Mouse (Mus musculus): Measurements from ENCODE around the gene Chrna1. TPM values are rescaled to one million over a fixed set of nuclear protein-coding genes. Genes with fewer than 3 reads are reported as not detected.
"Not testable (repeated sequence)": the region's sequence is repeated elsewhere in the genome, so short reads cannot be mapped to it uniquely, and the experiment has no call there.

Gene Chrna1
- polyA plus RNA-seq, 1 experiment from 2014 or later = 0.18 TPM

DNA sequence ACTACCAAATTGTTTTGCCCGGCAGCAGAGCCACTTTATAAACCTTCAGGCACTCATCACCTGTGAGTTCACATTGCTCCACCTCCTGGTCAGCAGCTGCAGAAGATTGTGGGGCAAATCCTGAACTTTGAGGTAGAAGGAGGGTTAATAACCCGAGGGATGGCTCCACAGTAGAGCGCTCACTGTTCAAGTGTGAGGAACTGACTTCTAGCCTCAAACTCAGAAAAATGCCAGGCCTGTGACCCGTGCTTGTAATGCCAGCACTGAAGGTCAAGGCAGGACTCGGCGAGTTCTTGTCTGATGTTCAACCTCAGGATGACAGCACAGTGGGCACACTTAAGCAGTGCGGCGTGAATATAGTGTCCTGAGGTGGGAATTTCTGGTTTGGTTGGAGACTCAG lies 22.2 kb downstream of the Chrna1 start:
- Histone ChIP-seq H3K4me3 (replicated peaks; ENCODE audit: low read depth, low read length) (no peak overlapping the region), H3K4me1 (ENCODE audit: control insufficient read depth, insufficient read depth, low read length) (0 out of 2 replicates have a peak, but pooled peaks cover 9% of the 10 kb centered on the region), H3K36me3 (ENCODE audit: control insufficient read depth, insufficient read depth, low read length) (no peaks in the 10 kb centered on the region), H3K27me3 (ENCODE audit: control insufficient read depth, insufficient read depth, low read length) (no peaks in the 10 kb centered on the region), H3K4me2 (ENCODE audit: low read length) (no peak overlapping the region), H3K9me3 (ENCODE audit: control insufficient read depth, low read length) (no peaks in the 10 kb centered on the region), H3K27ac (replicated peaks; ENCODE audit: low read depth, low read length) (no peak overlapping the region), H3K9ac (replicated peaks; ENCODE audit: low read length) (no peak overlapping the region)
- WGBS = 85% methylated on average over 8 of the region's 8 CpGs
- no peak for DNase-seq
- no peak for ATAC-seq (ENCODE audit: low FRiP score, low TSS enrichment)

- not testable (repeated sequence) for H3K27ac ChIP-seq (replicated peaks; ENCODE audit: low read depth, low read length); H3K4me3 ChIP-seq (replicated peaks; ENCODE audit: low read depth, low read length); H3K27me3 ChIP-seq (ENCODE audit: control insufficient read depth, insufficient read depth, low read length); H3K4me1 ChIP-seq (ENCODE audit: control insufficient read depth, insufficient read depth, low read length); H3K36me3 ChIP-seq (ENCODE audit: control insufficient read depth, insufficient read depth, low read length); H3K9ac ChIP-seq (replicated peaks; ENCODE audit: low read length); H3K9me3 ChIP-seq (ENCODE audit: control insufficient read depth, low read length); H3K4me2 ChIP-seq (ENCODE audit: low read length); DNase-seq; ATAC-seq (ENCODE audit: low FRiP score, low TSS enrichment)
- 92% methylated on average over 3 of the region's 3 CpGs for WGBS
These were observed 23.1 kb downstream of the Chrna1 start for GRCm38 (mm10) chr2:73557061-73557460.

- Histone ChIP-seq H3K27me3 (ENCODE audit: control insufficient read depth, insufficient read depth, low read length) (no peaks in the 10 kb centered on the region), H3K9ac (replicated peaks; ENCODE audit: low read length) (no peak overlapping the region), H3K4me3 (replicated peaks; ENCODE audit: low read depth, low read length) (no peak overlapping the region), H3K36me3 (ENCODE audit: control insufficient read depth, insufficient read depth, low read length) (no peaks in the 10 kb centered on the region), H3K4me1 (ENCODE audit: control insufficient read depth, insufficient read depth, low read length) (no peaks in the 10 kb centered on the region), H3K9me3 (ENCODE audit: control insufficient read depth, low read length) (no peaks in the 10 kb centered on the region), H3K4me2 (ENCODE audit: low read length) (no peak overlapping the region), H3K27ac (replicated peaks; ENCODE audit: low read depth, low read length) (no peak overlapping the region)
- WGBS = 84% methylated on average over 3 of the region's 3 CpGs
- no peak for ATAC-seq (ENCODE audit: low FRiP score, low TSS enrichment)
- no peak for DNase-seq
These were observed 25.7 kb downstream of the Chrna1 start for GRCm38 (mm10) chr2:73554389-73554788.

- H3K27ac ChIP-seq (replicated peaks; ENCODE audit: low read depth, low read length) = no peak overlapping the region
- WGBS = 88% methylated on average over 3 of the region's 3 CpGs
- no peaks in the 10 kb centered on the region for H3K9me3 ChIP-seq (ENCODE audit: control insufficient read depth, low read length)
- ATAC-seq (ENCODE audit: low FRiP score, low TSS enrichment) = no peak
- H3K4me1 ChIP-seq (ENCODE audit: control insufficient read depth, insufficient read depth, low read length) = no peaks in the 10 kb centered on the region
- H3K9ac ChIP-seq (replicated peaks; ENCODE audit: low read length) = no peak overlapping the region
- no peak for DNase-seq
- H3K4me2 ChIP-seq (ENCODE audit: low read length) = no peak overlapping the region
- H3K4me3 ChIP-seq (replicated peaks; ENCODE audit: low read depth, low read length) = no peak overlapping the region
- no peaks in the 10 kb centered on the region for H3K27me3 ChIP-seq (ENCODE audit: control insufficient read depth, insufficient read depth, low read length)
- H3K36me3 ChIP-seq (ENCODE audit: control insufficient read depth, insufficient read depth, low read length) = no peaks in the 10 kb centered on the region
These were observed 27.2 kb downstream of the Chrna1 start for GRCm38 (mm10) chr2:73552926-73553325.

DNA sequence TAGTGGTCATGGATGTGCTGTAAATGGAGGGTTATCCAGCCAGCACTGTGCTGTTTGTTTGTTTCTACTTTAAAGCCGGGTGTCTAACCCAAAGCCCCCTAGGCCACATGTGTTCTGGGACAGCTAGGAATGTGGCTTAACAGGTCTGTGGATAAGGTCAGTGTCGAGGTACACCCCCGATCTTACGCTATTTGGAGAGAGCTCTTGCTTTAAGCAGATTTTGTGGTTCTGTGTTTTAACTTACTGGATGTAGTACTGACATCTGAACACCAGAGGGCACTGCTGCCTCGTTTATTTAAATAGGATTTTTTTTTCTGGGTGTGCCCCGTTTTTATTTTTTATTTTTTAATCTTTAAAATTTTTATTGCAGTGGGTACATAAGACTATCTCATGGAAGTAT lies 29.4 kb downstream of the Chrna1 start:
- ATAC-seq (ENCODE audit: low FRiP score, low TSS enrichment) (no peak), DNase-seq (peak; percentile 87)
- Histone ChIP-seq H3K9me3 (ENCODE audit: control insufficient read depth, low read length) (no peaks in the 10 kb centered on the region), H3K27ac (replicated peaks; ENCODE audit: low read depth, low read length) (no peak overlapping the region), H3K36me3 (ENCODE audit: control insufficient read depth, insufficient read depth, low read length) (no peaks in the 10 kb centered on the region), H3K27me3 (ENCODE audit: control insufficient read depth, insufficient read depth, low read length) (no peaks in the 10 kb centered on the region), H3K4me1 (ENCODE audit: control insufficient read depth, insufficient read depth, low read length) (no peaks in the 10 kb centered on the region), H3K4me2 (ENCODE audit: low read length) (no peak overlapping the region), H3K4me3 (replicated peaks; ENCODE audit: low read depth, low read length) (no peak overlapping the region), H3K9ac (replicated peaks; ENCODE audit: low read length) (no peak overlapping the region)
- 23% methylated on average over 6 of the region's 6 CpGs for WGBS

DNA sequence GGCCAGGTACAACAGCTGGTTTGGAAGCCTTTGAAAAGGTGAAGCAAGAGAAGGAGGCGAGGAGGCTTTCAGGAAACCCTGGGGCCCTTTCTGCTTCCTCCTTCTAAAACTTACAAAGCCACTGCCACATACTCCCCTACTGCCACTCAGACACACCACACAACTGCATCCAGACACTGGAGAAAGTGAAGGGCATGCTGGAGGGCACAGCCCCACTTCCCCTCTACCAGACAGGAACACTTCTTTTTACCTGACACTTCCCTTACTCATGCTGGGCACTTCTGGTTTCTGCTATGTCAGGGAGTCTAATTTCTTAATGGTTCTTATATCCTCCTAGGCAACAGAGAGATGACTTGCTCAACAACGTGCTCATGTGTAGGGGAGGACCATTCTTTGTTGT lies 31.6 kb downstream of the Chrna1 start:
- DNase-seq (no peak), ATAC-seq (ENCODE audit: low FRiP score, low TSS enrichment) (no peak)
- H3K27me3 ChIP-seq (ENCODE audit: control insufficient read depth, insufficient read depth, low read length) = no peaks in the 10 kb centered on the region
- H3K9ac ChIP-seq (replicated peaks; ENCODE audit: low read length) = no peak overlapping the region
- H3K9me3 ChIP-seq (ENCODE audit: control insufficient read depth, low read length) = no peaks in the 10 kb centered on the region
- no peaks in the 10 kb centered on the region for H3K4me1 ChIP-seq (ENCODE audit: control insufficient read depth, insufficient read depth, low read length)
- no peak overlapping the region for H3K4me3 ChIP-seq (replicated peaks; ENCODE audit: low read depth, low read length)
- H3K36me3 ChIP-seq (ENCODE audit: control insufficient read depth, insufficient read depth, low read length) = no peaks in the 10 kb centered on the region
- no peak overlapping the region for H3K4me2 ChIP-seq (ENCODE audit: low read length)
- no peak overlapping the region for H3K27ac ChIP-seq (replicated peaks; ENCODE audit: low read depth, low read length)
- 68% methylated on average over 2 of the region's 2 CpGs for WGBS

GRCm38 (mm10) chr2:73547256-73547655 lies 32.9 kb downstream of the Chrna1 start:
- ATAC-seq (ENCODE audit: low FRiP score, low TSS enrichment) = no peak
- H3K9me3 ChIP-seq (ENCODE audit: control insufficient read depth, low read length) = no peaks in the 10 kb centered on the region
- H3K4me2 ChIP-seq (ENCODE audit: low read length) = no peak overlapping the region
- H3K4me1 ChIP-seq (ENCODE audit: control insufficient read depth, insufficient read depth, low read length) = no peaks in the 10 kb centered on the region
- DNase-seq = no peak
- no peaks in the 10 kb centered on the region for H3K27me3 ChIP-seq (ENCODE audit: control insufficient read depth, insufficient read depth, low read length)
- H3K36me3 ChIP-seq (ENCODE audit: control insufficient read depth, insufficient read depth, low read length) = no peaks in the 10 kb centered on the region
- H3K27ac ChIP-seq (replicated peaks; ENCODE audit: low read depth, low read length) = no peak overlapping the region
- no peak overlapping the region for H3K4me3 ChIP-seq (replicated peaks; ENCODE audit: low read depth, low read length)
- WGBS = 97% methylated on average over 4 of the region's 4 CpGs
- H3K9ac ChIP-seq (replicated peaks; ENCODE audit: low read length) = no peak overlapping the region

DNA sequence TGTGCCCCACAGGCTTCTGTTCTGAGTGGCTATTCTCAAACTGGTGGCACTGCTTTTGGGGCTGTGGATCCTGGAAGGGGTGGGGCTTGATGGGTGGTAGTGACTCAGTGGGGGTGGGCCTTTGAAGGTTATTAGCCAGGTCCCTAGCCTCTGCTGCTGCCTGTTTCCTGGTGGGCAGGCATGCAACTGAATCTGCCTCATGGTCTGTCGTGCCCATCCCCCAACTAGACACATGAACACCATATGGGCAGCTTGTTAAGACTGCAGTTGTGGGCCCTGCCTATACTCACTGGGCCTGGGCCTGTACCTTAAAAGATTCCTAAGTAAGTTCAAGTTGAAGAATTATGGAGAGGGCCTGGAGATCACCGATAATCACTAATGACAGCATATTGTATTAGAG lies 34.6 kb downstream of the Chrna1 start:
- H3K4me1 ChIP-seq (ENCODE audit: control insufficient read depth, insufficient read depth, low read length) = no peaks in the 10 kb centered on the region
- H3K27me3 ChIP-seq (ENCODE audit: control insufficient read depth, insufficient read depth, low read length) = no peaks in the 10 kb centered on the region
- ATAC-seq (ENCODE audit: low FRiP score, low TSS enrichment) (no peak), DNase-seq (no peak)
- 82% methylated on average over 2 of the region's 2 CpGs for WGBS
- H3K36me3 ChIP-seq (ENCODE audit: control insufficient read depth, insufficient read depth, low read length) = no peaks in the 10 kb centered on the region
- no peak overlapping the region for H3K9ac ChIP-seq (replicated peaks; ENCODE audit: low read length)
- no peak overlapping the region for H3K4me3 ChIP-seq (replicated peaks; ENCODE audit: low read depth, low read length)
- no peak overlapping the region for H3K4me2 ChIP-seq (ENCODE audit: low read length)
- no peaks in the 10 kb centered on the region for H3K9me3 ChIP-seq (ENCODE audit: control insufficient read depth, low read length)
- H3K27ac ChIP-seq (replicated peaks; ENCODE audit: low read depth, low read length) = no peak overlapping the region

DNA sequence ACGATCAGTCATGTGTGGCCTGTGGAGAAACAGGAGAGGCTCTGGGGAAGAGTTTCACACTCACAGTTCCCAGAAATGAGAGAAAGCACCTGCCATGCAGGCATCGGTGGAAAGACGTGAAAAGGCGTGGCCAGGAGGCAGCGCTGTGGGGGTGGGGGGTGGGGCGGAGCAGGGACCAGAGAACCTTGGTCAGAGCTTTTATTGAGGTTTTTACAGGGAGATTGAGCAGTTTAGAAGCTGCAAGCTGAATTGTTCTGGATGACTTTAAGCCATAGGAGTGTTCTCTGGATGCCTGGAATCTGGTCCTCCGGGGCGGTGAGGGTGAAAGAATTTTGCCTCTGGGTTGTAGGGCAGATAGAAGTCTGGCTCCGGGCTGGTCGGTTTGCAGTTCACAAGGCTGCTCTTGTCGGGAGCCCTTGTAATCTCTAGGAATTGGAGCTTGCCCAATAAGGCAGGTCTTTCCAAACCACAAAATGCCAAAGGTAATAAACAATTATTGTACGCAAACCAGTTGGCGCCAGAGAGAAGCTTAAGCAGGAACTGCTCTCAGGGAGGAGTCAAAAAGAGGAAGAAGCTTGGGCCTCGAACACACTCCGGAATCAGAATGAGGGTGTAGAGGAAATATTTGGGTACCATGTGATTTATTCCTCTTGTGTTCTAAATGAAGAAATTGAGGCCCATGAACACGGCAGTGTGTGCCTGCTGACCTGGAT lies 39.5 kb downstream of the Chrna1 start:
- H3K27ac ChIP-seq (replicated peaks; ENCODE audit: low read depth, low read length) = no peak overlapping the region
- H3K36me3 ChIP-seq (ENCODE audit: control insufficient read depth, insufficient read depth, low read length) = no peaks in the 10 kb centered on the region
- 43% methylated on average over 16 of the region's 16 CpGs for WGBS
- H3K4me1 ChIP-seq (ENCODE audit: control insufficient read depth, insufficient read depth, low read length) = no peaks in the 10 kb centered on the region
- ATAC-seq (ENCODE audit: low FRiP score, low TSS enrichment) = no peak
- H3K4me3 ChIP-seq (replicated peaks; ENCODE audit: low read depth, low read length) = no peak overlapping the region
- H3K4me2 ChIP-seq (ENCODE audit: low read length) = 0 out of 2 replicates have a peak overlapping the region, but pooled peaks have one; percentile 8
- no peak for DNase-seq
- H3K9ac ChIP-seq (replicated peaks; ENCODE audit: low read length) = no peak overlapping the region
- no peaks in the 10 kb centered on the region for H3K27me3 ChIP-seq (ENCODE audit: control insufficient read depth, insufficient read depth, low read length)
- no peaks in the 10 kb centered on the region for H3K9me3 ChIP-seq (ENCODE audit: control insufficient read depth, low read length)
